Mouse (Mus musculus) testis, adult 10 weeks (tissue): Measurements from ENCODE around the gene Nlrp1b. TPM values are rescaled to one million over a fixed set of nuclear protein-coding genes. Genes with fewer than 3 reads are reported as not detected.

Source experiments
- polyA plus RNA-seq: library from polyadenylated mRNA; stranded (reverse); fragments of 350-450 nt; fragmentation: Illumina TruSeq; extraction: RNeasy Lipid Tissue Mini Kit (QIAGEN cat#74804); gene quantifications from one replicate; pipeline ENCODE4 v1.2.3, GENCODE M21; 2014; ENCODE audit warnings: low read depth, low replicate concordance

Gene Nlrp1b
- 0.64 TPM for polyA plus RNA-seq

DNA sequence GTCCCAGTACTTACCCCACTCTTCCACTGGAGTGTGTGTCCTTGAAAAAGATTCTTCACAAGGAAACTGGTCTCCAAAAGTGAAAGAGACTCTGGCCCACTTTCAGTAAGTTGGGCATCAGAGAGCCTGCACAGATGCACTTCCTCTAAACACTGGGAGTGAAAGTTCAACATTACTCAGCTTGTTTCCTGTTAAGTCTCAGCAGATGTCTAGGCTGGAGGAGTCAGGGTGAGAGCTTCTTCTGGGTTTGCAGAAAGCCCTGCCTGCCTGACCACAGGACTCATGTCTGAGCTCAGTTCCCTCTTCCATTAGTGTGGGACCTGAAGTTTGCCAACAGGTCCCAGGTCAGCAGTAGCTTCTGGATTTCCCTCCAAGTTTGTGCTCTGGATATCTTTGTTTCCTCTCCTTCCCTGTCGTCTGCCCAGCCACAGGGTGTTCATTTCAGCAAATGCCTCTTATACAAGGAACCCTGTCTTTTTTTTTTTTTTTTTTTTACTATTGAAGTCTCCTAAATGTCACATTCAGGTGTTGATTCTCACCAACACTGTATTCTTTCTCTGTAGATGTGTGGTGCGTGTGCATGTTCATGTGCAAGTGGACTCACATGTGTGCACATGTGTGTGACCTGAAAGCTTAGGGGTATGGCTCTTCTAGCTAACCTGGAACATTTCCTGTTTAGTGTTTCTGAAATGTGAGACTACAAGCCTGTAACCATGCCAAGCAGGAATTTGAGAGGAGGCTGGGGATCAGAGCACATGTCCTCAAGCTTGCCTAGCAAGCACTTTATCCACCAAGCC lies at the start of gene Nlrp1b:
Nlrp1b (minus strand) TSS at position 50 of the 797 bp plus-strand sequence.

DNA sequence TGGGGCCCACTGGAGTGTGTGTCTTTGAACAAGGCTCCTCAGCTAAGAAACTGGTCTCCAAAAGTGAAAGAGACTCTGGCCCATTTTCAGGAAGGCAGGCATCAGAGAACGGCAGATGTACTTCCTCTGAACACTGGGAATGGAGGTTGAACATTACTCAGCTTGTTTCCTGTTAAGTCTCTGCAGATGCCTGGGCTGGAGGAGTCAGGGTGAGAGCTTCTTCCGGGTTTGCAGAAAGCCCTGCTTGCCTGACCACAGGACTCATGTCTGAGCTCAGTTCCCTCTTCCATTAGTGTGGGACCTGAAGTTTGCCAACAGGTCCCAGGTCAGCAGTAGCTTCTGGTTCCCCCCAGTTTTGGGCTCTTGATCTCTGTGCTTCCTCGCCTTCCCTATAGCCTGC lies 85.9 kb downstream of the Nlrp1b start, which contains the start of gene Nlrp1a:
Nlrp1a (minus strand) TSS at position 44 of the 400 bp plus-strand sequence.

Other genes starting within 250 kb of the Nlrp1b start
- 47.8 TPM for gene C1qbp, start 247.7 kb downstream of the Nlrp1b start, polyA plus RNA-seq
- gene Dhx33, start 226.3 kb downstream of the Nlrp1b start, polyA plus RNA-seq, result 11.2 TPM
- gene Mis12, start 211.1 kb downstream of the Nlrp1b start, polyA plus RNA-seq, result 21.3 TPM
- gene Derl2, start 210.9 kb downstream of the Nlrp1b start, polyA plus RNA-seq, result 78.7 TPM
- not detected for gene 6330403K07Rik, start 197.2 kb downstream of the Nlrp1b start, polyA plus RNA-seq
- gene Nlrp1a, start 86.0 kb downstream of the Nlrp1b start, polyA plus RNA-seq, result not detected